Mouse (Mus musculus): ENCODE results near the gene A930018P22Rik.

GRCm38 (mm10) chr2:104098529-104099230 is 23.9 kb upstream of the A930018P22Rik start:
- TF ChIP-seq CTCF (IDR thresholded peaks at IDR 0.05; ENCODE audit: control insufficient read depth, insufficient read depth, insufficient replicate concordance, low read depth, low read length) = no peak
- TF ChIP-seq POLR2A (IDR thresholded peaks at IDR 0.05; ENCODE audit: control insufficient read depth, low read depth, low read length) = no peak
